Mouse (Mus musculus) MEL (cell line): ENCODE measurements around the gene Trim41.

Experiments
- CHD1 ChIP-seq: IDR thresholded peaks from 2 replicates; pipeline ENCODE4 v1.6.1; 2012; ENCODE audit warnings: low read depth, mild to moderate bottlenecking, inconsistent platforms, low read length, improper control_type of control experiment
- CTCF ChIP-seq, 3 experiments: IDR thresholded peaks in 2 of 3; conservative IDR thresholded peaks in 1 of 3; 2 replicates each; pipeline ENCODE4 v1.5.1; 2011 to 2012; ENCODE audit warnings: low read length in 3 of 3, low read depth in 2 of 3, mild to moderate bottlenecking in 2 of 3, improper control_type of control experiment in 1 of 3, inconsistent platforms in 1 of 3, mixed read lengths in 1 of 3, moderate library complexity in 1 of 3; ENCODE audit not compliant: control insufficient read depth in 1 of 3, insufficient read depth in 1 of 3, poor library complexity in 1 of 3, severe bottlenecking in 1 of 3
- MAZ ChIP-seq: IDR thresholded peaks from 2 replicates; pipeline ENCODE4 v1.6.1; 2012; ENCODE audit warnings: low read depth, mild to moderate bottlenecking, inconsistent platforms, low read length, improper control_type of control experiment
- POLR2A ChIP-seq, 2 experiments: IDR thresholded peaks; 2 replicates each; pipeline ENCODE4 v1.6.1; 2011 to 2012; ENCODE audit warnings: low read length in 2 of 2, mild to moderate bottlenecking in 2 of 2, control low read depth in 1 of 2, improper control_type of control experiment in 1 of 2, low read depth in 1 of 2, moderate library complexity in 1 of 2; ENCODE audit not compliant: control insufficient read depth in 1 of 2, insufficient read depth in 1 of 2, poor library complexity in 1 of 2

- TF ChIP-seq CTCF (IDR thresholded peaks at IDR 0.05 in 2 of 3, conservative IDR thresholded peaks at IDR 0.05 in 1 of 3; ENCODE audit: control insufficient read depth in 1 of 3, insufficient read depth in 1 of 3, low read depth in 2 of 3, low read length in 3 of 3, poor library complexity in 1 of 3, severe bottlenecking in 1 of 3) (no peak), CHD1 (no peak), POLR2A (IDR thresholded peaks at IDR 0.05; ENCODE audit: control insufficient read depth in 1 of 2, insufficient read depth in 1 of 2, low read depth in 1 of 2, low read length in 2 of 2, poor library complexity in 1 of 2) (no peak), MAZ (no peak)
Measured at GRCm38 (mm10) chr11:48820308-48820674, 3.1 kb upstream of the Trim41 start.
